Mouse (Mus musculus): ENCODE results near the gene Arfgap3.

- TF ChIP-seq CTCF (IDR thresholded peaks at IDR 0.05; ENCODE audit: control insufficient read depth, insufficient read depth, insufficient replicate concordance, low read depth, low read length) (no peak), POLR2A (IDR thresholded peaks at IDR 0.05; ENCODE audit: control insufficient read depth, low read depth, low read length) (no peak)
These were observed 27.0 kb downstream of the Arfgap3 start for GRCm38 (mm10) chr15:83323071-83323470.
